Comparison of ENCODE assay signal across 10 mouse cellular contexts in genomic region chr17:48646626-48647195, GRCm38 (mm10).
A peak's percentile ranks its signal among the peaks of the same experiment; 100 is the strongest.
DNase-seq lines count a peak whose midpoint lies in the region; ATAC-seq and TF ChIP-seq lines count a peak whose summit lies in the region.
"Had no signal": no experiment of that assay in that cellular context is flagged by ENCODE, and none has a peak within 500 bp of the region (broad histone marks: within the 10 kb centered on the region; RNA-seq: fewer than 3 reads in every experiment).

No protein-coding gene starts in this region.

- no peak for DNase-seq in kidney, postnatal 0 days (ENCODE audit: low spot score)
- no peak for DNase-seq in kidney, adult 18-20 months
- peak; percentile 1 for DNase-seq in T-cell, adult 2 months (ENCODE audit: low spot score)
- no peak for DNase-seq in liver, postnatal 0 days
- no peak for DNase-seq in right cerebral cortex, adult 2 months (ENCODE audit: low spot score in 2 of 2)
- DNase-seq in cerebellum, postnatal 14 days, result no peak
- DNase-seq: lung, postnatal 10 days had no signal

- WGBS in kidney, postnatal 0 days, result 42% methylated on average over 11 of the region's 11 CpGs
- WGBS in forebrain, embryonic 15.5 days, result 75% methylated on average over 11 of the region's 11 CpGs
- 49% methylated on average over 11 of the region's 11 CpGs for WGBS in liver, postnatal 0 days (ENCODE audit: insufficient replicate concordance)

- TF ChIP-seq CTCF in kidney, postnatal 0 days (IDR thresholded peaks at IDR 0.05; ENCODE audit: low read depth), result peak; percentile 30
- no peak for TF ChIP-seq CTCF in liver, postnatal 0 days (IDR thresholded peaks at IDR 0.05; ENCODE audit: low read depth)

- H3K27ac ChIP-seq in kidney, postnatal 0 days, result no peak overlapping the region
- no peak overlapping the region for H3K27ac ChIP-seq in forebrain, embryonic 15.5 days (replicated peaks)
- no peak overlapping the region for H3K27ac ChIP-seq in liver, postnatal 0 days (ENCODE audit: low read depth)

- H3K27me3 ChIP-seq in kidney, postnatal 0 days (ENCODE audit: insufficient read depth, low read length), result no peaks in the 10 kb centered on the region
- H3K27me3 ChIP-seq in forebrain, embryonic 15.5 days, result no peaks in the 10 kb centered on the region
- no peaks in the 10 kb centered on the region for H3K27me3 ChIP-seq in liver, postnatal 0 days (ENCODE audit: insufficient read depth, low read length)
- H3K27me3 ChIP-seq: Patski had no signal

- TF ChIP-seq EP300 in liver, postnatal 0 days (IDR thresholded peaks at IDR 0.05; ENCODE audit: low read depth), result no peak

- H3K4me2 ChIP-seq in kidney, postnatal 0 days (ENCODE audit: low read length), result peak overlapping the region; percentile 38
- 0 out of 2 replicates have a peak overlapping the region, but pooled peaks have one; percentile 18 for H3K4me2 ChIP-seq in forebrain, embryonic 15.5 days (replicated peaks)
- peak overlapping the region; percentile 3 for H3K4me2 ChIP-seq in liver, postnatal 0 days (ENCODE audit: low read depth, low read length)

- no peak overlapping the region for H3K9ac ChIP-seq in kidney, postnatal 0 days (ENCODE audit: low read depth, low read length)
- no peak overlapping the region for H3K9ac ChIP-seq in forebrain, embryonic 15.5 days (replicated peaks)
- no peak overlapping the region for H3K9ac ChIP-seq in liver, postnatal 0 days (replicated peaks)

- no peaks in the 10 kb centered on the region for H3K36me3 ChIP-seq in kidney, postnatal 0 days (ENCODE audit: insufficient read depth, low read length)
- no peaks in the 10 kb centered on the region for H3K36me3 ChIP-seq in forebrain, embryonic 15.5 days
- no peaks in the 10 kb centered on the region for H3K36me3 ChIP-seq in liver, postnatal 0 days (replicated peaks; ENCODE audit: insufficient read depth, low read length)

- H3K9me3 ChIP-seq in kidney, postnatal 0 days (replicated peaks; ENCODE audit: low read length), result no peaks in the 10 kb centered on the region
- no peaks in the 10 kb centered on the region for H3K9me3 ChIP-seq in forebrain, embryonic 15.5 days
- peaks cover 2% of the 10 kb centered on the region; the same call in 1 of the 2 replicates for H3K9me3 ChIP-seq in liver, postnatal 0 days (ENCODE audit: low read length)

- ATAC-seq in kidney, postnatal 0 days (replicated peaks; ENCODE audit: low FRiP score, low read depth), result no peak
- no peak for ATAC-seq in forebrain, embryonic 15.5 days (replicated peaks)
- no peak for ATAC-seq in liver, postnatal 0 days
- ATAC-seq in erythroid progenitor cell, adult 5-6 weeks (replicated peaks; ENCODE audit: low FRiP score, poor library complexity, severe bottlenecking), result no peak
- ATAC-seq: Patski had no signal

- H3K4me1 ChIP-seq in kidney, postnatal 0 days (replicated peaks; ENCODE audit: insufficient read depth, low read length), result no peaks in the 10 kb centered on the region
- H3K4me1 ChIP-seq in forebrain, embryonic 15.5 days, result no peaks in the 10 kb centered on the region
- H3K4me1 ChIP-seq in liver, postnatal 0 days (ENCODE audit: insufficient read depth), result no peaks in the 10 kb centered on the region

- no peak overlapping the region for H3K4me3 ChIP-seq in kidney, postnatal 0 days (replicated peaks; ENCODE audit: low read depth, low read length)
- no peak overlapping the region for H3K4me3 ChIP-seq in forebrain, embryonic 15.5 days
- H3K4me3 ChIP-seq in liver, postnatal 0 days (ENCODE audit: low read depth, low read length), result no peak overlapping the region
